Mouse (Mus musculus) effector memory CD4-positive, alpha-beta T cell, adult 7 months (primary cell): ENCODE data around the gene Tceal5. TPM values are rescaled to one million over a fixed set of nuclear protein-coding genes. Genes with fewer than 3 reads are reported as not detected.

Experiments used
- polyA plus RNA-seq: library from polyadenylated mRNA; unstranded; fragments of 100-300 nt; shearing (Covaris generic); gene quantifications from one replicate; pipeline ENCODE4 v1.2.1, GENCODE M21; 2017

The Tceal5 gene
- polyA plus RNA-seq = not detected

DNA sequence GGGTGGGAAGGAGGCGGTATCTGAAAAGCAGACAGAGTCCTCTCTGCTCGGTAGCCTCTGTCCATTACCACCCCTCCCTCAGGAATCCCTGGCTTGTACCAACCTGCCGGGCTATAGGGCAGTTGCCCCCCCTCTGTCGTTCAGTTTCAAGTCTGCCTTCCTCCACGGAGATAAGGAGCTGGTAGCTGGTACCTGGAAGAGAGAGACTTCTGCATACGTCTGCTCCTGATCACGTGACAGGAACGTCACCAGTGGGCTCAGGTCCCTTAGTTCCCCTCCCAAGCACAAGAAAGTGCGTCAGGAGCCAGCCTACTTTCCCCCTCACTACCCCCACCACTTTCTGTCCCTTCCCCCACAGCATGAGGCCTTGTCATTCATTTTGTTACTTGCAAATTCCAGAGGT, at the start of gene Tceal5:
TSS of gene Tceal5 (minus strand) at position 213 of the 403 bp plus-strand sequence.

DNA sequence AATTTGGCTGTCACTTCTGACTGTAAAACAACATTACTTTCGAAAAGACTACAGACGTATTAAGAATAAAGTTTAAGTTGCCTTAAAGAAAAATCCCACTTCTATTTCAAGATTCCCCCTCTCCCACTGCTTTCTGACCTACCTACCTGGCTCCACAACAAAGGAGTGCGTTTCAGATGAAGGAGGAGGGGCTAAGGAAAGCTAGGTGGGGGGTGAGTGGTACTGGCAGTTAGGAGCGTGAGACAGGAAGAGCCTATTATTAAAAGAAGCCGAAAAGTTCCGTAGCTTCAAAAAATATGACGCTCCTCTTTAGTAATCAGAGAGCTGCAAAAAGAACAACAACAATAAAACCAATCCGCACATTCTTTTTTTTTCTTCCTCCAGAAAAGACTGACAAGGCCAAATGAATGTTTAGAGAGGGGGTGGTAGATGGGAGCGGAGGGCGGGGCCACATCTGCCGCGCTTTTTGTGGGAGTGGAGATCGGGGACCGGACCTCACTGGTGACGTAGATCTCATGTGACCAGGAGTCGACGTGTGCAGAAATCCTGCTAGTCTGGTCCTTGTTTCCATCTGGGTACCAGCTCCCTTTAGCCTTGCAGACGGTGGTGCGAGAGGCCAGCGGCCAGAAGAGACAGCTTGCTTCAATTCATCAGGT, 41.0 kb upstream of the Tceal5 start, which contains the start of gene Tceal9:
TSS of gene Tceal9 (plus strand) at position 506 of the 656 bp plus-strand sequence.

DNA sequence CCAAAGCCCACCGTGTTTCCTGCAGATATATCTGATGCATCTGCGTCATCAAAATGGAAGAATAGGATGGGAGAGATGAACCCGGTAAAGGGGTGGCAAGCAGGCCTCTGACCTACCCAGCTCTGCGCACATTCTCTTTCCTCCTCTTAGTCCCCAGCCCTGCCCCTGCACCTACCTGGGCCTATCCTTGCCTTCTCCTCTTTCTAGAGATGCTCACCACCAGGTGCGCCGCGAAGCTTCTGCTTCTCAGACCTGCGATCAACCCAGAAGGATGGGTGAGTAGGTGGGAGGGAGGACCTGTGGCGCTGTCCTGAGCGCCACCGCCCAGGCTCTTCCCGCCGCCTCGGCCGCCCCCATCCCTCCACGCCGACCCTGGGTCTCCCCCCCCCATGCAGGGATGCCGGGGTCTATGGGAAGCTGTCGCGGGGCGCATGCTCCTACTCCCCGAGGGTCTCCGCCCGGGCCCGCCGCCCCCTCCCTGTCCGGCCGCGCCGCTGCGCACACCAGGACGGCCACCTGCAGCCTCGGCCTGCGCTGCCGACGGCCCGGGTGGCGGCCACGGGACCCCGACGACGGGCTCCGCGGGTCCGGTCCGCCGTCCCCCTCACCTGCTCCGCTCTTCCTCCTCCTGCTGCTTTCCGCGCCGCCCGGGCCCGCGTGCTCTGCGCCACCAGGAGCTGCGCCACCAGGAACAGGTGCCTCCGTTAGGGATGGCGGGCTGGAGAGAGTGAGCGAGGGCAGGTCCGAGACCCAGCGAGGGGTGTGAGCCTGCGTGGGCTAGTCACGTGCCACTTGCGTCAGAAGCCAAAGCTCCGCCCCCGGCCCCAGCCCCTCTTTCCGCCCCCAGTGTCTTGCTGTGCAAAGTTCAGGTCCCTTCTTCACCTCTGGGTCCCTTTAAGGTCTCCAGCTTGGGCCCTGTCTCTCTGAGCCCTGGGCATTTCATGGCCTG, 11.3 kb upstream of the Tceal5 start, which contains the start of the genes Tceal7 and Bex1:
TSS of gene Tceal7 (plus strand) at position 51 of the 949 bp plus-strand sequence.
TSS of gene Bex1 (minus strand) at position 785 of the 949 bp plus-strand sequence.

DNA sequence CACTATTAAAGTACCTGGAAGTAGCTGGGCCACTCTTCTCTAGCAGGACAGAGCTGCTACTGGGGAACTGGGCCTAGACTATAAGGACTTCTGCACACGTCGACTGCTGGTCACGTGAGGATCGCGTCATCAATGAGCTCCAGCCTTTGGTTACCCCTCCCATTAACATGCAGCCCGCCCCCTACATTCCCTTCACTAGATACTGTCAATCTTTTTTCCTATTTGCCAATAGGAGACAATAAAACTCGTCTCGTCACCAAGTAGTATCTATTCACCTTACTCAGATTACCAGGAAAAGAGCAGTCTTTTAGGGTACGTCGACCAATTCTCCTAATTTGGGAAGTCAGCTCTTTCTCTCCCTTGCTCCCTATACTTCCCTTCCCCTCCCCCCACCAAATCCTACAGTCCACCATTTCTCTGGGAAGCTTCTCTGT, 31.5 kb downstream of the Tceal5 start, which contains the start of gene Tceal8:
TSS of gene Tceal8 (minus strand) at position 225 of the 434 bp plus-strand sequence.

Other genes starting within 250 kb of the Tceal5 start
- gene Arxes2, start 210.1 kb downstream of the Tceal5 start, polyA plus RNA-seq = 4.7 TPM
- gene Arxes1, start 170.5 kb downstream of the Tceal5 start, polyA plus RNA-seq = not detected
- gene Bex2, start 135.6 kb downstream of the Tceal5 start, polyA plus RNA-seq = 15.3 TPM
- not detected for gene Nxf3, start 118.6 kb downstream of the Tceal5 start, polyA plus RNA-seq
- 1.6 TPM for gene Bex4, start 64.9 kb downstream of the Tceal5 start, polyA plus RNA-seq
- 0.30 TPM for gene Tceal8, start 31.5 kb downstream of the Tceal5 start, polyA plus RNA-seq
- gene Tceal7, start 10.9 kb upstream of the Tceal5 start, polyA plus RNA-seq = not detected
- gene Bex1, start 11.6 kb upstream of the Tceal5 start, polyA plus RNA-seq = not detected
- gene Tceal9, start 41.2 kb upstream of the Tceal5 start, polyA plus RNA-seq = 66.2 TPM
- 199 TPM for gene Bex3, start 66.4 kb upstream of the Tceal5 start, polyA plus RNA-seq